Mouse (Mus musculus) CH12.LX (cell line): ENCODE data around the gene Zmat5.

ENCODE experiments used
- CTCF ChIP-seq, 2 experiments: IDR thresholded peaks in 1 of 2; conservative IDR thresholded peaks in 1 of 2; 2 replicates each; pipeline ENCODE4 v1.5.1; 2011 to 2012; ENCODE audit warnings: low read depth in 2 of 2, low read length in 2 of 2, improper control_type of control experiment in 1 of 2, inconsistent platforms in 1 of 2, mild to moderate bottlenecking in 1 of 2, moderate library complexity in 1 of 2
- EP300 ChIP-seq: IDR thresholded peaks from 2 replicates; pipeline ENCODE4 v1.6.1; 2011; ENCODE audit warnings: low read length, improper control_type of control experiment
- KAT2A ChIP-seq: IDR thresholded peaks from 2 replicates; pipeline ENCODE4 v1.6.1; 2012; ENCODE audit warnings: low read length, improper control_type of control experiment, inconsistent platforms; ENCODE audit not compliant: insufficient replicate concordance
- MXI1 ChIP-seq: IDR thresholded peaks from 2 replicates; pipeline ENCODE4 v1.6.1; 2011; ENCODE audit warnings: mild to moderate bottlenecking, low read depth, low read length, improper control_type of control experiment
- POLR2A ChIP-seq: IDR thresholded peaks from 2 replicates; pipeline ENCODE4 v1.6.1; 2011; ENCODE audit warnings: low read depth, mild to moderate bottlenecking, improper control_type of control experiment, low read length
- USF1 ChIP-seq: IDR thresholded peaks from 2 replicates; pipeline ENCODE4 v1.6.1; 2014; ENCODE audit warnings: low read depth, mild to moderate bottlenecking, inconsistent platforms, low read length, improper control_type of control experiment

- no peak for TF ChIP-seq CTCF (conservative IDR thresholded peaks at IDR 0.05 in 1 of 2, IDR thresholded peaks at IDR 0.05 in 1 of 2; ENCODE audit: low read depth in 2 of 2, low read length in 2 of 2)
- TF ChIP-seq MXI1 = no peak
- no peak for TF ChIP-seq USF1
- no peak for TF ChIP-seq EP300
- TF ChIP-seq POLR2A = no peak
- no peak for TF ChIP-seq KAT2A
These were observed 17.2 kb downstream of the Zmat5 start for GRCm38 (mm10) chr11:4721728-4722127.
